Mouse (Mus musculus) erythroblast, embryonic 14.5 days (primary cell): ENCODE measurements around the gene Tbxa2r.

Source experiments
- GATA1 ChIP-seq: IDR thresholded peaks from 2 replicates; pipeline ENCODE4 v1.6.1; 2012; ENCODE audit warnings: low read length, inconsistent platforms, mixed read lengths
- TAL1 ChIP-seq: IDR thresholded peaks from 3 replicates; pipeline ENCODE4 v1.6.1; 2012; ENCODE audit warnings: low read length, inconsistent platforms, mixed read lengths

DNA sequence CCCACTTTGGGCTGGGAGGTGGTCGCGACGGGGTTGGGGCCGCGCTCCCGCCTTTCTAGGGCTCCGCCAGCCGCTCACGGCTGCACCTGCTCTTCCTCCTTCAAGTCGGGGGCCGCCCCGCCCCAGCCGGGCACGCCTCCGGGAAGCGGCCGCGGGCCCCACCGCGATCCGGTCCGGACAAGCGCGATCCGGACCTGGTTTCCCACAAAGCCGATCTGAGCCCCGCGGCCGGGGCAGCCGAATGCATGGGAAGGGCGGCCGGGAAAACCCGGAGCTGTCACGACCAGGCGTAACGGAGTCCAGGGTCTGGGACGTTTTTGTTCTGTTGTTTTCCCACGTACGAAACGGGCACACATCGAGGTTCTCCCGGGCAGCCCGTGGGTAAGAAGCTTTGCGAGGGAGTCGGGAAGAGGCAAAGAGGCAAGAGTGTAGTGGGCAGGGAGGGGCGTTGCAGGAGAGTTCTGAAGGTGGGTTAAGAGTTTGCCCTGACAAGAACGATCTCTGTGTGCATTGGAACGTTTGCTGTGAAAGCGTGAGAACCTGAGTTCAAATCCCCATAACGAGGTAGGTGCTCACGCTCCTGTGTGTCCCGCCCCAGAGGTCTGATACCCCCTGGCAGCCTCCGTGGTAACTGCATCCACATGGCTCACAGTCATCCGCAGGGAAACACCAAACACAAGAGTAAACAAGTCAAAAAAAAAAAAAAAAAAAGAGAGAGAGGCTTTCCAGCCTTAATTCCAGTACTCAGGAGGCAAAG is 42.7 kb upstream of the Tbxa2r start:
- TF ChIP-seq TAL1: no peak
- TF ChIP-seq GATA1: no peak
